23 mouse cellular contexts compared by ENCODE assay signal in genomic region chr1:130422033-130422432, GRCm38 (mm10). TPM values are rescaled to one million over a fixed set of nuclear protein-coding genes. Genes with fewer than 3 reads are reported as not detected.
"Had no signal": no experiment of that assay in that cellular context is flagged by ENCODE, and none has a peak within 500 bp of the region (broad histone marks: within the 10 kb centered on the region; RNA-seq: fewer than 3 reads in every experiment).

No protein-coding gene starts in this region.

RNA-seq across cellular contexts. Expression of gene Cd55b, which starts 0.8 kb away (rescaled TPM):
- total RNA-seq: heart, adult 2 months; heart, postnatal 14 days; layer of hippocampus, adult 8-10 months; left cerebral cortex, adult 18-20 months; left cerebral cortex, postnatal 10 days; left cerebral cortex, postnatal 25 days; left cerebral cortex, postnatal 4 days; liver, adult 2 months had no signal
- polyA plus RNA-seq: frontal cortex, adult 2 months; heart, adult 2 months; heart, embryonic 11.5 days; heart, embryonic 13.5 days; heart, embryonic 15.5 days; heart, postnatal 0 days; hindbrain, embryonic 10.5 days; hindbrain, embryonic 12.5 days; hindbrain, embryonic 14.5 days; hindbrain, embryonic 16.5 days; inflammation-experienced regulatory T-cells, adult 6 months; intestine, embryonic 15.5 days; kidney, embryonic 14.5 days; limb, embryonic 11.5 days; limb, embryonic 13.5 days; limb, embryonic 15.5 days; liver, adult 2 months had no signal
